Mouse (Mus musculus): ENCODE data around the gene Lst1.

The Lst1 gene

GRCm38 (mm10) chr17:35158850-35159593 is 29.2 kb downstream of the Lst1 start:
- DNase-seq (ENCODE audit: low spot score) = no peak

GRCm38 (mm10) chr17:35157661-35158175 is 30.5 kb downstream of the Lst1 start:
- DNase-seq (ENCODE audit: low spot score) = no peak

GRCm38 (mm10) chr17:35157254-35157653 is 31.0 kb downstream of the Lst1 start:
- DNase-seq (ENCODE audit: low spot score) = no peak

GRCm38 (mm10) chr17:35156461-35157200 is 31.6 kb downstream of the Lst1 start:
- DNase-seq (ENCODE audit: low spot score) = no peak

GRCm38 (mm10) chr17:35155451-35155850 is 32.8 kb downstream of the Lst1 start:
- no peak for DNase-seq (ENCODE audit: low spot score)

GRCm38 (mm10) chr17:35154616-35155015 is 33.6 kb downstream of the Lst1 start:
- DNase-seq (ENCODE audit: low spot score) = no peak

GRCm38 (mm10) chr17:35153931-35154330 is 34.3 kb downstream of the Lst1 start:
- no peak for DNase-seq (ENCODE audit: low spot score)

GRCm38 (mm10) chr17:35153077-35153476 is 35.2 kb downstream of the Lst1 start:
- no peak for DNase-seq (ENCODE audit: low spot score)

- no peak for DNase-seq (ENCODE audit: low spot score)
These were observed 36.1 kb downstream of the Lst1 start for GRCm38 (mm10) chr17:35152121-35152520.

GRCm38 (mm10) chr17:35147922-35148639 is 40.2 kb downstream of the Lst1 start:
- DNase-seq (ENCODE audit: low spot score) = no peak

- DNase-seq (ENCODE audit: low spot score) = no peak
These were observed 40.9 kb downstream of the Lst1 start for GRCm38 (mm10) chr17:35147348-35147747.

GRCm38 (mm10) chr17:35146139-35146538 is 42.1 kb downstream of the Lst1 start:
- DNase-seq (ENCODE audit: low spot score) = no peak

- DNase-seq (ENCODE audit: low spot score) = peak; percentile 67
These were observed 46.3 kb downstream of the Lst1 start for GRCm38 (mm10) chr17:35141971-35142370.

- peak; percentile 7 for DNase-seq (ENCODE audit: low spot score)
These were observed 47.7 kb downstream of the Lst1 start for GRCm38 (mm10) chr17:35140490-35140996.

- no peak for DNase-seq (ENCODE audit: low spot score)
These were observed 49.0 kb downstream of the Lst1 start for GRCm38 (mm10) chr17:35139269-35139668.

GRCm38 (mm10) chr17:35135591-35136320 is 52.5 kb downstream of the Lst1 start:
- DNase-seq (ENCODE audit: low spot score) = no peak
